Mouse (Mus musculus): ENCODE measurements around the gene Slx4ip. TPM values are rescaled to one million over a fixed set of nuclear protein-coding genes. Genes with fewer than 3 reads are reported as not detected.
A peak's percentile ranks its signal among the peaks of the same experiment; 100 is the strongest.
"Not testable (repeated sequence)": the region's sequence is repeated elsewhere in the genome, so short reads cannot be mapped to it uniquely, and the experiment has no call there.

The Slx4ip gene
- total RNA-seq (2021) (1 to 10 TPM; 4.6 to 6.6 TPM), polyA plus RNA-seq (2012; rRNA removed) (0.08 and 0.40 TPM in 2 replicates)
- long read RNA-seq, partial matches to known transcripts = 0 of 3 reads
- long read RNA-seq, other reads (novel, unspliced or antisense) = 3 of 3 reads

GRCm38 (mm10) chr2:136891068-136891950 lies at the start of gene Slx4ip, which contains the start of the genes AL731706.1 and Mkks:
Gene Slx4ip, plus strand, starts transcription at chr2:136891218.
Gene AL731706.1, minus strand, starts transcription at chr2:136891389.
Gene Mkks, minus strand, starts transcription at chr2:136891389.
- peak; percentile 99 for DNase-seq

GRCm38 (mm10) chr2:136850366-136850765 lies 40.7 kb upstream of the Slx4ip start:
- DNase-seq = no peak

GRCm38 (mm10) chr2:136854543-136855388 lies 36.3 kb upstream of the Slx4ip start:
- DNase-seq = no peak

- no peak for DNase-seq
These were observed 5.4 kb upstream of the Slx4ip start, which contains the start of gene AL731706.2 for GRCm38 (mm10) chr2:136885579-136885978. Gene AL731706.2, minus strand, starts transcription at chr2:136885679.

GRCm38 (mm10) chr2:136886846-136887245 lies 4.2 kb upstream of the Slx4ip start:
- DNase-seq = no peak

GRCm38 (mm10) chr2:136890716-136891067 lies 326 bp upstream of the Slx4ip start:
- DNase-seq = not testable (repeated sequence)

- peak; percentile 96 for DNase-seq
These were observed 943 bp downstream of the Slx4ip start for GRCm38 (mm10) chr2:136891951-136892371.

GRCm38 (mm10) chr2:136894494-136894893 lies 3.5 kb downstream of the Slx4ip start:
- no peak for DNase-seq

GRCm38 (mm10) chr2:136896131-136896530 lies 5.1 kb downstream of the Slx4ip start:
- no peak for DNase-seq

- no peak for DNase-seq
These were observed 17.6 kb downstream of the Slx4ip start for GRCm38 (mm10) chr2:136908596-136908995.

- DNase-seq = no peak
These were observed 18.3 kb downstream of the Slx4ip start for GRCm38 (mm10) chr2:136909298-136909697.

GRCm38 (mm10) chr2:136911958-136912411 lies 21.0 kb downstream of the Slx4ip start:
- peak; percentile 8 for DNase-seq

GRCm38 (mm10) chr2:136913021-136913420 lies 22.0 kb downstream of the Slx4ip start:
- DNase-seq = no peak

GRCm38 (mm10) chr2:136914334-136914902 lies 23.4 kb downstream of the Slx4ip start:
- no peak for DNase-seq

GRCm38 (mm10) chr2:136919433-136919832 lies 28.4 kb downstream of the Slx4ip start:
- no peak for DNase-seq

GRCm38 (mm10) chr2:136920257-136920993 lies 29.4 kb downstream of the Slx4ip start:
- DNase-seq = peak; percentile 18

GRCm38 (mm10) chr2:136921003-136921408 lies 30.0 kb downstream of the Slx4ip start:
- DNase-seq = peak; percentile 56

- no peak for DNase-seq
These were observed 45.6 kb downstream of the Slx4ip start for GRCm38 (mm10) chr2:136936391-136937288.

GRCm38 (mm10) chr2:136938249-136938648 lies 47.2 kb downstream of the Slx4ip start:
- no peak for DNase-seq

- DNase-seq = no peak
These were observed 55.3 kb downstream of the Slx4ip start for GRCm38 (mm10) chr2:136946297-136946696.

All from adrenal gland, adult 2 months (tissue).